ENCODE assay signal across 39 mouse cellular contexts in genomic region chr2:62498821-62499220, GRCm38 (mm10). TPM values are rescaled to one million over a fixed set of nuclear protein-coding genes. Genes with fewer than 3 reads are reported as not detected.
"Had no signal": no experiment of that assay in that cellular context is flagged by ENCODE, and none has a peak within 500 bp of the region (broad histone marks: within the 10 kb centered on the region; RNA-seq: fewer than 3 reads in every experiment).

No protein-coding gene starts in this region.

- H3K4me2 ChIP-seq: heart, embryonic 12.5 days; hindbrain, embryonic 12.5 days; hindbrain, embryonic 14.5 days; intestine, embryonic 15.5 days; limb, embryonic 12.5 days; liver, embryonic 11.5 days; liver, embryonic 13.5 days; liver, embryonic 15.5 days had no signal

- H3K4me3 ChIP-seq: heart, embryonic 10.5 days; heart, embryonic 12.5 days; hindbrain, embryonic 10.5 days; hindbrain, embryonic 12.5 days; intestine, embryonic 15.5 days; layer of hippocampus, adult 2 months; left cerebral cortex, adult 2 months; limb, embryonic 10.5 days; limb, embryonic 12.5 days; liver, embryonic 13.5 days; liver, embryonic 15.5 days had no signal

- H3K9me3 ChIP-seq: heart, embryonic 10.5 days; heart, embryonic 12.5 days; hindbrain, embryonic 10.5 days; hindbrain, embryonic 12.5 days; intestine, embryonic 15.5 days; limb, embryonic 10.5 days; limb, embryonic 12.5 days; liver, embryonic 13.5 days; liver, embryonic 15.5 days had no signal

- H3K9ac ChIP-seq: heart, embryonic 12.5 days; hindbrain, embryonic 12.5 days; hindbrain, embryonic 14.5 days; intestine, embryonic 15.5 days; limb, embryonic 12.5 days; liver, embryonic 13.5 days; liver, embryonic 15.5 days; liver, postnatal 0 days had no signal

- H3K27me3 ChIP-seq: heart, embryonic 12.5 days; hindbrain, embryonic 12.5 days; intestine, embryonic 15.5 days; limb, embryonic 12.5 days; liver, embryonic 13.5 days; liver, embryonic 15.5 days had no signal

- DNase-seq: gastrocnemius, postnatal 10 days; gastrocnemius, postnatal 25 days; heart, adult 18-20 months; heart, postnatal 10 days; heart, postnatal 4 days; kidney, adult 18-20 months; kidney, adult 8-10 months; kidney, postnatal 10 days; kidney, postnatal 25 days; kidney, postnatal 4 days; liver; liver, embryonic 13.5 days; liver, postnatal 0 days had no signal

- H3K4me1 ChIP-seq: heart, embryonic 10.5 days; heart, embryonic 12.5 days; hindbrain, embryonic 10.5 days; hindbrain, embryonic 12.5 days; intestine, embryonic 15.5 days; limb, embryonic 10.5 days; limb, embryonic 12.5 days; liver, embryonic 13.5 days; liver, embryonic 15.5 days had no signal

- H3K27ac ChIP-seq: heart, embryonic 10.5 days; hindbrain, embryonic 10.5 days; hindbrain, embryonic 12.5 days; hindbrain, embryonic 14.5 days; intestine, embryonic 15.5 days; layer of hippocampus, adult 2 months; left cerebral cortex, adult 2 months; limb, embryonic 10.5 days; limb, embryonic 12.5 days; liver, embryonic 13.5 days; liver, embryonic 15.5 days had no signal

- H3K36me3 ChIP-seq: heart, embryonic 10.5 days; heart, embryonic 12.5 days; hindbrain, embryonic 10.5 days; hindbrain, embryonic 12.5 days; intestine, embryonic 15.5 days; limb, embryonic 10.5 days; limb, embryonic 12.5 days; liver, embryonic 13.5 days; liver, embryonic 15.5 days had no signal

- ATAC-seq: hindbrain, embryonic 16.5 days; inflammation-experienced regulatory T-cells, adult 6 months; intestine, embryonic 15.5 days; intestine, postnatal 0 days; liver, postnatal 0 days had no signal

RNA-seq across cellular contexts. Expression of gene Gcg, which starts 15.4 kb away (rescaled TPM):
- total RNA-seq: gastrocnemius, postnatal 25 days; granulocyte monocyte progenitor cell, adult 5-6 weeks; heart, adult 18-20 months; heart, adult 8-10 months; heart, postnatal 10 days; heart, postnatal 25 days; heart, postnatal 4 days; layer of hippocampus, adult 2 months; layer of hippocampus, postnatal 10 days; layer of hippocampus, postnatal 25 days; left cerebral cortex, postnatal 14 days; left cerebral cortex, postnatal 36 days had no signal
- polyA plus RNA-seq: heart, embryonic 12.5 days; heart, embryonic 14.5 days; heart, embryonic 16.5 days; hindbrain, embryonic 10.5 days; hindbrain, embryonic 12.5 days; hindbrain, embryonic 14.5 days; kidney, embryonic 14.5 days; kidney, embryonic 16.5 days; liver, embryonic 13.5 days; liver, embryonic 15.5 days; liver, postnatal 0 days had no signal
